Mouse (Mus musculus): ENCODE results near the gene Fos. TPM values are rescaled to one million over a fixed set of nuclear protein-coding genes. Genes with fewer than 3 reads are reported as not detected.
A peak's percentile ranks its signal among the peaks of the same experiment; 100 is the strongest.

Gene Fos
- polyA plus RNA-seq, 1 experiment from 2014 or later: 38.8 TPM

GRCm38 (mm10) chr12:85447009-85447408 is 26.7 kb upstream of the Fos start:
- Histone ChIP-seq H3K27me3 (no peaks in the 10 kb centered on the region), H3K4me2 (no peak overlapping the region), H3K36me3 (no peaks in the 10 kb centered on the region), H3K4me3 (no peak overlapping the region), H3K9me3 (no peaks in the 10 kb centered on the region), H3K27ac (no peak overlapping the region), H3K4me1 (peaks cover 23% of the 10 kb centered on the region), H3K9ac (no peak overlapping the region)
- no peak for ATAC-seq (ENCODE audit: insufficient number of reproducible peaks, low FRiP score, low TSS enrichment, low read depth)
- 59% methylated on average over 6 of the region's 6 CpGs for WGBS

- ATAC-seq (ENCODE audit: insufficient number of reproducible peaks, low FRiP score, low TSS enrichment, low read depth): no peak
- Histone ChIP-seq H3K9ac (no peak overlapping the region), H3K4me2 (no peak overlapping the region), H3K4me1 (peaks cover 27% of the 10 kb centered on the region), H3K4me3 (no peak overlapping the region), H3K36me3 (no peaks in the 10 kb centered on the region), H3K27ac (no peak overlapping the region), H3K9me3 (no peaks in the 10 kb centered on the region), H3K27me3 (no peaks in the 10 kb centered on the region)
- WGBS: 50% methylated on average over 4 of the region's 4 CpGs
Observed at GRCm38 (mm10) chr12:85447490-85447889, 26.2 kb upstream of the Fos start.

- Histone ChIP-seq H3K36me3 (no peaks in the 10 kb centered on the region), H3K9me3 (no peaks in the 10 kb centered on the region), H3K27ac (no peak overlapping the region), H3K27me3 (no peaks in the 10 kb centered on the region), H3K4me2 (no peak overlapping the region), H3K4me1 (peaks cover 28% of the 10 kb centered on the region), H3K4me3 (no peak overlapping the region), H3K9ac (no peak overlapping the region)
- 88% methylated on average over 1 of the region's 1 CpGs for WGBS
- ATAC-seq (ENCODE audit: insufficient number of reproducible peaks, low FRiP score, low TSS enrichment, low read depth): no peak
Observed at GRCm38 (mm10) chr12:85449478-85449877, 24.2 kb upstream of the Fos start.

GRCm38 (mm10) chr12:85451693-85452491 is 21.8 kb upstream of the Fos start:
- Histone ChIP-seq H3K4me3 (no peak overlapping the region), H3K4me2 (peak overlapping the region; percentile 29), H3K27ac (peak overlapping the region; percentile 77), H3K36me3 (no peaks in the 10 kb centered on the region), H3K9me3 (no peaks in the 10 kb centered on the region), H3K27me3 (no peaks in the 10 kb centered on the region), H3K9ac (no peak overlapping the region), H3K4me1 (peaks cover 39% of the 10 kb centered on the region)
- no peak for ATAC-seq (ENCODE audit: insufficient number of reproducible peaks, low FRiP score, low TSS enrichment, low read depth)
- WGBS: 33% methylated on average over 22 of the region's 22 CpGs

- H3K4me2 ChIP-seq: peak overlapping the region; percentile 84
- peak overlapping the region; percentile 21; the same call in 1 of the 2 replicates for H3K9ac ChIP-seq
- peak; percentile 98 for ATAC-seq (ENCODE audit: insufficient number of reproducible peaks, low FRiP score, low TSS enrichment, low read depth)
- H3K9me3 ChIP-seq: no peaks in the 10 kb centered on the region
- no peaks in the 10 kb centered on the region for H3K36me3 ChIP-seq
- peak overlapping the region; percentile 97 for H3K27ac ChIP-seq
- H3K4me3 ChIP-seq: peak overlapping the region; percentile 44
- WGBS: under 1% methylated on average over 44 of the region's 44 CpGs
- H3K27me3 ChIP-seq: no peaks in the 10 kb centered on the region
- peaks cover 46% of the 10 kb centered on the region for H3K4me1 ChIP-seq
Observed at GRCm38 (mm10) chr12:85455065-85456058, 18.3 kb upstream of the Fos start.

- ATAC-seq (ENCODE audit: insufficient number of reproducible peaks, low FRiP score, low TSS enrichment, low read depth): no peak
- H3K27ac ChIP-seq: peak overlapping the region; percentile 97
- no peaks in the 10 kb centered on the region for H3K9me3 ChIP-seq
- H3K4me2 ChIP-seq: peak overlapping the region; percentile 84
- H3K4me1 ChIP-seq: peaks cover 46% of the 10 kb centered on the region
- no peak overlapping the region for H3K4me3 ChIP-seq
- H3K36me3 ChIP-seq: no peaks in the 10 kb centered on the region
- WGBS: 36% methylated on average over 4 of the region's 4 CpGs
- no peak overlapping the region for H3K9ac ChIP-seq
- H3K27me3 ChIP-seq: no peaks in the 10 kb centered on the region
Observed at GRCm38 (mm10) chr12:85456276-85456675, 17.4 kb upstream of the Fos start.

- WGBS: 44% methylated on average over 13 of the region's 13 CpGs
Observed at GRCm38 (mm10) chr12:85456966-85457505, 16.7 kb upstream of the Fos start.

GRCm38 (mm10) chr12:85459820-85460219 is 13.9 kb upstream of the Fos start:
- H3K36me3 ChIP-seq: no peaks in the 10 kb centered on the region
- ATAC-seq (ENCODE audit: insufficient number of reproducible peaks, low FRiP score, low TSS enrichment, low read depth): no peak
- H3K4me3 ChIP-seq: no peak overlapping the region
- peak overlapping the region; percentile 43 for H3K27ac ChIP-seq
- H3K9ac ChIP-seq: no peak overlapping the region
- no peaks in the 10 kb centered on the region for H3K27me3 ChIP-seq
- peaks cover 41% of the 10 kb centered on the region for H3K4me1 ChIP-seq
- H3K4me2 ChIP-seq: no peak overlapping the region
- no peaks in the 10 kb centered on the region for H3K9me3 ChIP-seq
- WGBS: 61% methylated on average over 4 of the region's 4 CpGs

More at GRCm38 (mm10) chr12:85456966-85457505, 16.7 kb upstream of the Fos start:
- Histone ChIP-seq H3K27me3 (no peaks in the 10 kb centered on the region), H3K27ac (peak overlapping the region; percentile 97; the same call in 1 of the 2 replicates), H3K4me3 (no peak overlapping the region), H3K9me3 (no peaks in the 10 kb centered on the region), H3K4me1 (peaks cover 43% of the 10 kb centered on the region), H3K36me3 (no peaks in the 10 kb centered on the region), H3K9ac (no peak overlapping the region), H3K4me2 (no peak overlapping the region)
- ATAC-seq (ENCODE audit: insufficient number of reproducible peaks, low FRiP score, low TSS enrichment, low read depth): no peak

- WGBS: 45% methylated on average over 21 of the region's 21 CpGs
- no peak overlapping the region for H3K4me3 ChIP-seq
- no peaks in the 10 kb centered on the region for H3K27me3 ChIP-seq
- H3K27ac ChIP-seq: peak overlapping the region; percentile 59
- H3K9ac ChIP-seq: no peak overlapping the region
- no peak for ATAC-seq (ENCODE audit: insufficient number of reproducible peaks, low FRiP score, low TSS enrichment, low read depth)
- H3K36me3 ChIP-seq: no peaks in the 10 kb centered on the region
- no peaks in the 10 kb centered on the region for H3K9me3 ChIP-seq
- no peak overlapping the region for H3K4me2 ChIP-seq
- peaks cover 22% of the 10 kb centered on the region for H3K4me1 ChIP-seq
Observed at GRCm38 (mm10) chr12:85461913-85462663, 11.6 kb upstream of the Fos start.

- H3K36me3 ChIP-seq: no peaks in the 10 kb centered on the region
- no peaks in the 10 kb centered on the region for H3K27me3 ChIP-seq
- 48% methylated on average over 7 of the region's 7 CpGs for whole genome bisulfite sequencing
- ATAC-seq (ENCODE audit: insufficient number of reproducible peaks, low FRiP score, low TSS enrichment, low read depth): no peak
- no peak overlapping the region for H3K4me2 ChIP-seq
- no peak overlapping the region for H3K4me3 ChIP-seq
- H3K9ac ChIP-seq: no peak overlapping the region
- H3K9me3 ChIP-seq: no peaks in the 10 kb centered on the region
- H3K27ac ChIP-seq: no peak overlapping the region
- H3K4me1 ChIP-seq: peaks cover 18% of the 10 kb centered on the region
Observed at GRCm38 (mm10) chr12:85462802-85463201, 10.9 kb upstream of the Fos start.

GRCm38 (mm10) chr12:85464431-85464830 is 9.3 kb upstream of the Fos start:
- ATAC-seq (ENCODE audit: insufficient number of reproducible peaks, low FRiP score, low TSS enrichment, low read depth): no peak
- no peaks in the 10 kb centered on the region for H3K36me3 ChIP-seq
- H3K27me3 ChIP-seq: no peaks in the 10 kb centered on the region
- H3K4me1 ChIP-seq: peaks cover 15% of the 10 kb centered on the region
- WGBS: 68% methylated on average over 5 of the region's 5 CpGs
- no peak overlapping the region for H3K9ac ChIP-seq
- no peaks in the 10 kb centered on the region for H3K9me3 ChIP-seq
- no peak overlapping the region for H3K4me3 ChIP-seq
- H3K27ac ChIP-seq: no peak overlapping the region
- no peak overlapping the region for H3K4me2 ChIP-seq
